Mouse (Mus musculus): ENCODE data around the gene Sgcd.
A peak's percentile ranks its signal among the peaks of the same experiment; 100 is the strongest.

Gene Sgcd

DNA sequence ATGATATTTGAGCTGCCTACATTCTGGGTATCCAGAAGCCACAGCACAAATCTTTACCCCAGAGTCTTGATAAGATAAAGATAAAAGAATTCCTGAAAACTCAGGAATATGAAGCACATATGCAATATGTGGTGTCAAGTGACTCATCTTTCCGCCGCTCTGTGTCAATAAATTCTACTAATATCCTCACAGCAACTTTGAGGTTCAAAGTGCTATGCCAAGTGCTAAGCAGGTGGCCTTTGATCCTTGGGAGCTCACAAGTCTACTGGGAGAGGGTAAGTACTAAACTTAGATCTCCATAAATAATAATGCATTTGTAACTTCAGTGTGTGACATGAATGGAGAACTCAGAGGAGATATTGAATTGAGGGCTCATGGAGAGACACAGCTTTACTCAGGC lies 848.9 kb downstream of the Sgcd start:
- DNase-seq (ENCODE audit: low read depth, low spot score) = no peak

DNA sequence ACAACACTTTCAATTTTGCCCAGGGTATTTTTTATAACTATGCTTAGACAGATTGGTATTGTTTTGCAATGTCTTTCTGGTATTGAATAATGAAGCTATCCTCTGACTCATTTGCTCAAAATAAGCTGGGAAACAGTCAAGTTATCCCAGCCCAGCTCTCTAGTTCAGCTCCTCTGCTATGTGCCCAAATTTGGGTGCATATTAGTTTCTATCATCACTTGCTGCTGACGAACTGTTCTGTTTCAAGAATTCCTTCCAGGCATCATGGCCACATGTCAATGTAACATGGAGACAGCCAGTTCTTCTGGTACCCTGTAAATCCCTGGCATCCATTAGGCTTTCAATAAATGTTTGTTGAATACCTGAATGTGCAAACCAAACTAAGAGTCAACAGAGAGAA lies 849.5 kb downstream of the Sgcd start:
- no peak for DNase-seq (ENCODE audit: low read depth, low spot score)

DNA sequence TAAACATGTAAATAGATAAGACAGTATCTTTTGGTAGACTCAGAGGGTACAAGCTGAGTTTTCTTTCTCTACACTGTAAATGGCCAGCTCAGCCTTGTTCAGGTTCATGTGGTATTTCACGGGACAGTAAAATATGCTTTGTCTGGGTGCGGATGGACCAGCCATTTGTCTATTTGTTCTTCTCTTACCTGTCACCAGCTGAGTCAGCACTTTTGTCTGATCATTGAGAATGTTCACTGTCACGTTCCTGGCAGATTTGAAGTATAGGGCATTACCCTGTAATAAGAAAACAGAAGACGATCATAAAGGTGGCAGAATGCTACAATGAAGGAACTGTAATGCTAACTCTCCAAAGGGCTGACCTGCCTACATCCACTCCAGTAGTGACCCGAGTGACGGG lies 856.4 kb downstream of the Sgcd start:
- DNase-seq (ENCODE audit: low read depth, low spot score) = no peak

DNA sequence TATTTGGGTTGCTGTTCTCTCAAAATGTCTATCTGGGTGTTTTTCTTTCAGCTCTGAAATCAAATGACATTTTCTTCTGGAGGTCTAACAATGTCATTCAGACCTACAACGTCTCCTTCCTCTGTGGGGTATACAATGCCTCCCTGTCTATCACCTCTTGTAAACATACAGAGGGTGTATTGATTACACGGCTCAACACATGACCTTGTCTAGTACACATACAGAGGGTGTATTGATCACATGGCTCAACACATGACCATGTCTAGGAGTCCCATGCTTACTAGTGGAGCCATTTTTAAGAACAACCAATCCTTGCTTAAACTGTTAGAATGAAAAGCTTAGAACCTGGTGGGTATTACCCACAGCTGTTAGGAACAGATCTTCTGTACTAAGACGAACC lies 858.3 kb downstream of the Sgcd start:
- DNase-seq (ENCODE audit: low read depth, low spot score) = no peak

DNA sequence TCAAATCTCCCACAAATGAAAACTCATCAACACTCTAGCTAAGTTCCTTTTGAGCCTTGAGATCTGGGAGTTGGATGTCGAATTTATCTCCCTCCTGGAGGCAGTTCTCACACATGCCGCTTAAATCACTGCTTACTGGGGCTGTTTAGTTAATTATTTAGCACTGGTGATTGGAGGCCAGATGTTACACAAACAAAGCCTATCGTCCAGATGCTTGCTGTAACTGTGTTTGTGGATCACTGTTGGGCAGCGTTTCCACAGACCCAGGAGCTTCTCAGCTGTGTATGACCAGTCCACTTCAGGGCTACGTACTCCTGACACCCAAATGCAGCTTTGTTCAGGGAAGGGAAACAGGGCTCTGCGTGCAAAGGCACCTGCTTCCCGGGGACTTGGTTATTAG lies 858.8 kb downstream of the Sgcd start:
- no peak for DNase-seq (ENCODE audit: low read depth, low spot score)

DNA sequence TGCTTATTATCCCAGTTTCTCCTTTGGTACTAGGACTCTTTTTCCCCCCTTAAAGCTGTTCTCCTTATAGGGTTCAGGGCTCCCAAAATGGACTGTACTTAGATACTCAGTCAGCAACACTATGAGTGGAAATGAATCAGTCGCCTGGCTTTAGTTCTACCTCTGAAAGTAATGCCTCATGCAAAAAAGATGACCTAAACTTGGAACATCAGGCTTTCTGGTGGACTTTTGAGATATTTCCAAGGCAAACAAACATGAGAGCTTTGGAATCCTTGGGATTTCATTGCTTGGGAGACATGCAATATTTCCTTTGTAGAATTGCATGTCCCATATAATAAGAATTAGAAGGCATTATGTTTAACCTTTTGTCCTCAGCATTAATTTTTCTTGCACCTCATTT lies 859.6 kb downstream of the Sgcd start:
- DNase-seq (ENCODE audit: low read depth, low spot score) = no peak

DNA sequence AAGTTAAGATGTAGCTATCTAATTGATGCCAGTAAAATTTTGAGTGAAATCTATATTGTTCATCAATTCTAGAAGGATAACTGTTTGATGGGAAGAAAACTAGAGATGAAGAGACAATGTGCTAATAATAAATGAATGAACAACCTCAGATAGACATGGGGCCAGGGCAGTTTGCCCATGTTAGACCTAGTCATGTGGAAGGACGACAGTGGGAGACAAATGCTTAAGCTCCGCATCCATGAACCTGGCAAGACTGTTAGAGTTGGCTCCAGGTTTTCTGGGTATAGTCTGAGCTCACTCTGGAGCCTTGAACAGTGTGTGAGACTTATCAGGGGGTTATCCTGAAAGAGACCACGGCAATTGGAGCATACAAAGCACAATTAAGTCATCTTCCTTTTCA lies 860.4 kb downstream of the Sgcd start:
- no peak for DNase-seq (ENCODE audit: low read depth, low spot score)

DNA sequence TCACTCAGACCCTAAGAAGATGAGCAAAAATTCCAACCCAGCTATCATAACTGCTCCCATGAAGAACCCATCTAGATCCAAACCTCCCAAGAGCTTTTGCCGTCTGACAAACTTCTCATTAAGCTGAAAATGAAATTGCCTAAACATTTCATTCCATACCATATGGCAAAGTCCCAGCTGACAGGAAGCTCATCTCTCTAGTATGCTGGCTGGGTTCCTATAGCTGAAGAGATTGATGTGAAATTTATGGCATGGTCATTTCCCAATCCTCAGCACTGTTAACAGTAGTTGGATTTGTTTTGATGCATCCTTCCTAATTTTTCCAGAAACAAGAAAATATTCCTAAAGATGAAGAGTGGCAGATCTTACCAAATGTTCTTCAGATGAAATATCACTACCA lies 867.9 kb downstream of the Sgcd start:
- no peak for DNase-seq (ENCODE audit: low read depth, low spot score)

DNA sequence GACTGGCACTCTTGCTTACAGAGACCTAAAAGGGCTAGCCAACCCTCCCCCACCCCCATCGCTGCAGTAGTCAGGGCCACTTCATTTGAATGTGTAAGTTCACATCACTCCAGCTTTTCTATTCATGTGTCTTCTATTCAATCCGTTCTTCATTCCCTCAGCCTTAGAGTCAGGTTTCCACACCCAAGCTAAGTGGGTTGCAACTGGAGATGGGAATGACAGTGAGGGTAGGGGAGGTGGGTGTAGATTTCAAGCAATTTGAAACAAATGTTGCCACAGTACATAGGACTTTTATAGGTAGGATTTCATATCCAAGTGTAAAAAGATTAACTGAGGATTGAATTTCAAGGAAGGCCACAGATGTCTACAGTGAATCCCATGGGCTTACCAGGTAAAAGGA lies 870.9 kb downstream of the Sgcd start:
- DNase-seq (ENCODE audit: low read depth, low spot score) = no peak

DNA sequence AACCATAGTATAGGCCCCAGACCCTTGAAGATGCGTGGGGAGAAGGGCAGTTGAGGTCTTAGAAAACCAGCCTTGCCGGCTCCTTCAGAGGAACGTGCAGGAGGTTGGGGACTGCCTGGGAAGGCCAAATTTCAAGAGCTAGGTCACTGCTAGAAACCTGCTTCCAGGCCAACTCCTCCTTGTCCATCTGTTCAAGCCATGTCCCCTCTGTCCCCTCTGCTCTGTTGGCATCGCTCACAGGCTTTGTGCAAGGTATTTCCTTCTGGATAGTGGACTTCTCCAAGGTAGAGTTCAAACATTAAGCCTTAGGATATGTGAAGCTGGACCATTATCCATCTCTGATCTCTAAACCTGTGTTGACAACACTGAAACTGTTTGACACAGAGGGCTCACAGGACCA lies 874.4 kb downstream of the Sgcd start:
- DNase-seq (ENCODE audit: low read depth, low spot score) = no peak

DNA sequence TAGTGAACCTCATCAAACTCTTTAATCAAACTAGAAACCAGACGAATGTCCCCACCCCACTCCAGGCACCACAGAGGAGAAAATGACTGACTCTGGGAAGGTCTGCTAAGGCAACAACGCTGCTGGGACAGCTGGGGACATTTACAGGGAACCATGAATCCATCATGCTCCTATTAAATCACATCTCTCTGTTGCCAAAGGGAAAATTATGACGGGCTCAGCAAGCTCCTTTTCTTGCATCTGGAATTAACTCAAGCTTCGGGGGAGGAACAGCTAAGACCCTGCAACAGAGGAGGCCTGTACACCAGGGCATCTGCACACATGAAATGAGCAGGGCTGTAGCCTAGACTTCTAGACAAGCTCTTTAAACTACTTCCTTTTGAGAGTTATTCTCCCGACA lies 875.7 kb downstream of the Sgcd start:
- no peak for DNase-seq (ENCODE audit: low read depth, low spot score)

DNA sequence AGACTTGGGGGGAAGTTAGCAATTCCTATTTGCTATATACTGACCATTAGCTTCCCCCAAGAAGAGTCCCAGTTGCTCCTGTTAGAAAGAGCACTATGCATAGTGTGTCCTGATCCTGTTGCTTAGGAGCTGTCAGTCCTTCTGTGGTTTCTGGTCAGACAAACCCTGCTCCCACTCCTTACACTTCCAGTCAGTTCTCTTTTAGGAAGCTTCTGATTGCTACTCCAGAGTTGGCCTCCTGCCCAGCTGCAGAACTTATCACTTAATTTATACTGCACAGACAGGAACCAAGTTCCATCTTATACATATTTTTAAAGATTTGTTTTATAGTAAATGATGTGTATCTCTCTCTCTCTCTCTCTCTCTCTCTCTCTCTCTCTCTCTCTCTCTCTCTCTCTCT lies 878.5 kb downstream of the Sgcd start:
- no peak for DNase-seq (ENCODE audit: low read depth, low spot score)

DNA sequence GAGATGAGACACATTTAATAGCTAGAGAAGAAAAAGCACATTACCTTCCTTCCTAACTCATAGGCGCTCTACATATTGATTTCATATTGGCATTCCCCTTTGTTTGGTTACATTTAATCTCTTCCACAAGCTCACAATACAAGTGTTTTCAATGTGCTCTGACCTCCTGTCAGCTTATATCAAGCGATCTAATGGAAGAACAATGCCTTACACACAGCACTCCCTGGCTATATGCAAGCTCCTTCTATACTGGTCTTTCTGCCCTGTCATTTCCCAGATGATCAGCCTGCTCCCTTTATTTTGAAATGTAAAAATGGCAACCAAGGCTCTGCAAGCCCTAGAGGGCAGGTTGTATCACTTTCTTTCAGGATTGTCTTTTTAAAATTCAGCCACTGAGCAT lies 881.1 kb downstream of the Sgcd start:
- DNase-seq (ENCODE audit: low read depth, low spot score) = no peak

DNA sequence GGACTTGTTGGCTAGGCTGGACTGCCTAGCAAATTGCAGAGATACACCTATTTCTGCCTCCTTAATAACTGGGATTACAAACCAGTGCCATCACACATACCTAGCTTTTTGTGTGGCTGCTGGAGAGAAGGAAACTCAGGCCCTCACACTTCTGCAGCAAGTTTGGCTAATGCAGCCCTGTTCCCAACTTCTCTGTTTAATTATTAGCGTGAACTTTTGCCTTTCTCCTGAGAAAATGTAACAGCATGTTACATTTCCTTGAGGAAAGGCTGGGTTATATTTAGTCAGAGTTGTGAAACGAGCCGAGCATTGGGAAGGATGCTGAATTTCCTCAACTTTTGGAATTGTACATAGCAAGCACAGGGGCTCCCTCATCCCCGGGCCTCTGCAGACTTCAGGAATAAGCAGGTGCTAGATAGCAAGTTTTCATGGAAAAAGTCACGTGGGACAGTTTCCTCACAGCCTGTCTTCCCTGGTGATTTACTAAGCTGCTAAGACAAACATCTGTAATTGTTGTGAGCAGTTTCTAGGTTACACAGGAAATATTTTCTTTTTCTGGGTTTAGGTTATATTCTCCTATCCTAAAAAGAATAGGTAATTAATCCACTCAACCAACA lies 895.4 kb downstream of the Sgcd start:
- DNase-seq (ENCODE audit: low read depth, low spot score) = no peak

DNA sequence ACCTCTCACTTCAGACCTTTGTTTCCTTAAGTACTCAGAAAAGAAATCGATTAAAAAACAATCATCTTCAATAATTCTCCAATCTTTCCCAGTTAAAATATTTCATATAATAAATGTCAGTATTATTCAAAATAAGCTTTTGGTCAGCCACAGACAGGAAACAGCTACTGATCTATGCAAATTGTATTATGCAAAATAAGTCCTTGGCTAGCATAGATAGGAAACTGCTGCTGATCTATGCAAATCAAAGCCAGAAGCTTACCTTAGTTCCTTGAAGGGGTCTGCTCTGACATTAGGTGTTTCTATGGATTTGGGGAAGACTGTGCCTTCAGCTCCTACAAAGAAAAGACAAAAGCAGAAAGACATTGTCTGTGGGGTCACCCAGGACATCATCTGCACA lies 906.3 kb downstream of the Sgcd start:
- no peak for DNase-seq (ENCODE audit: low read depth, low spot score)

DNA sequence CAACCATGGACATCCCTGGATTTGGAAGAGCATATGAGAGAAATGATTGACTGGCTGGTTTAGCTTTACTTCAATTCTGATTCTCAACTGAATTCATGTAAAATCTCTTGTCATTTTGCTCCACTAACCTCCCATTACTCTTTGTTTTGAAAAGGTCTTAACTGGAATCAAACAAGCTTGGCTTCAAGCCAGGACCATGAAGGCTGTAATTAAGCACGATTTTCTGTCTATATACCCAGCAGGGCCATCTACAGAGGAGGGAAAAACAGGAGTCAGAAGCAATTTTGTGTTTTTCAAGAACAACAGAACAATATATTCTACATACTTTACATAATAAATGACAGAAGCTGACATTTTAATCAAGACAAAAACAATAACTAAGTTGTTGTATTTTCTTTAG lies 915.2 kb downstream of the Sgcd start:
- no peak for DNase-seq (ENCODE audit: low read depth, low spot score)

DNA sequence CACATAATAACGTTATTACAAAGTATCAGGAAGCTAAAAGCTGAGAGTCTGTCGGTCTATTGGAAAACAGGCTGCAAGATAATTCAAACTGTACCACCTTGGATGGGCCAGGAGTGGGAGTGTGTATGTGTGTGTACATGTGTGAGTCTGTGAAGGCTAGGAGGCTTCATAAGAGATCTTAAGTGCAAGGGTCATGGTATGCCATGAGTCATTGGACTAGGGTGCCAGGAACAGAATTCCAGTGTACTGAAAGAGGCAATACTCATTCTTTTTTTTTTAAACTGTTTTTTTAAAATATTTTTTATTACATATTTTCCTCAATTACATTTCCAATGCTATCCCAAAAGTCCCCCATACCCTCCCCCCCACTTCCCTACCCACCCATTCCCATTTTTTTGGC lies 917.6 kb downstream of the Sgcd start:
- no peak for DNase-seq (ENCODE audit: low read depth, low spot score)

DNA sequence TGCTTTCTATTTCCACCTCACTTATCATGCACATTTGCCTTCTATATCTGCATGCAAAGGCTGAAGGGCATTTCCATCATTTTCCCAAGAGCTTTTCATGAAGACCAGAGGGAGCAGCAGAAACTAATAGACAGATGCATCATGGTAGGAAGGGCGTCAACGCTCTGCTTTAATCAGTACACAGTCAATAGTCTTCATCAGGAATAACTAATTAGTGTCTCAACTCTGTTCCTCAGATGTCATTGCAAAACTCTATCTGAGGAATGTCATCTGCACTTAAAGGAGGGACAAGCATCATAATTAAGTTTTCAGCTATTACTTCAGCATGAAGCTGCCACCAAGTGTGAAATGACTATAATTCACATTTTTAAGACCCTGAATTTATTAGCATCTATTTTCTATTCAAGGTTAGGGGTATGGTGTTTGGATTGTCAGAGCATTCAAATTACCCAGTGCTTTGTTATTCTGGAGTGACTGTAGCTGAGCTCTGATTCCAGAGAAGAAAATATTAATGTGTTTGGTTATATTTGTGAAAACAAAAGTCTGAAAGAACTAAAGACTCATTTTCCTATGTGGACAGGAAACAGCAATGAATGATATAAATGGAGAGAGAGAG lies 918.9 kb downstream of the Sgcd start:
- no peak for DNase-seq (ENCODE audit: low read depth, low spot score)

DNA sequence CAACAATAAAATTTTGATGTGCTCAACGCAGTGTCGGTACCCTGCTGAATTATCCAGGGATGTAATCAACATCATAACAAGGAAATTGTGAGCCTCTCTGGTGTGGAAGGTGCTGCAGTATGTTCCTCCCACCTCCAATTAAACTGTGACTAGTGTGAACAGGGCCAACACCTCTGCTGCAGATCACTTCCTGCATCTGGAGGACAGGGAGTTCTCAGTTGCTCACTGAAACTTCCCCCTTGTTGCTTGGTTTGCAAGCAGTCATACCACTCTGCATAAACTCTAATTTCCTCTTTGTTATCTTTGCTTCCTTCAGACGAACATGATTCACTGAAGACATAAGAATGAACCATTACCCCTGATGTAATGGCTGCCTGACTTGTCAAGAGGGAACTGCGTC lies 925.1 kb downstream of the Sgcd start:
- DNase-seq (ENCODE audit: low read depth, low spot score) = no peak

DNA sequence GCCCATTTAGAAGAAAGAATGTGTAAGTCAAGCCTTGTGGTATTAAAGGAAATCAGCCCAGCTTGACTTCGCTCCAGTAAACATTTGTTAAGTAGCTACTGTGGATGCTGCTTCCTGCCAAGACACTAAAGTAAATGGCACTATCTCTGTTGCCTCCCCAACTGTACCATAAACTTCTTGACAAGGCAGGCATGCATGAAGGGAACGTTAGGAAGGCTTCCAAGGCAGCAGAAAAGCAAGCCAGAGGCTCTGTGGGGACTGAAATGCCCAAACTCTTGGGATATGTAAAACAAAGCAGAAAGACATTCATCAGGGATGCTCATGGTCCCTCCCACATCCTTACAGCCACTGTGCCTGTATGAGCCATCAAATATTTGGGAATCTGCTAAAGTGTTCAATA lies 938.4 kb downstream of the Sgcd start:
- peak; percentile 1 for DNase-seq (ENCODE audit: low read depth, low spot score)

DNA sequence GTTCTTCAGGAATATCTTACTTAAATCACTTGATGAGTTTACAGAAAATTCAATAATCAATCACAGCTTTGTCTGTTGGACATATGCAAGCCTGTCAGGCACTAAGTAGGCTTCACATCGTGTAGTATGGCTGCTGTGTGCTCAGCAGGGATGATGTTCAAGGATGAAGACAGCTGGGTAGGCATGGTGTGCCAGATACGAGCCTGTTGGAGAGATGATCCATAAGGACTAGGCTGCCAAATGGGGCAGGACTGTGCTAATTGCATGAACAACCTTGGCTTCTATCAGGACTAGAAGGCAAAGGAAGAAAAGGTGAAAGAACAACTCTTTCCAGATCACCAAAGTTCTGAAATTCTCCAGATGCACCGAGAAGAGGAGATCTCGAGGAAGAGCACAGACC lies 939.0 kb downstream of the Sgcd start:
- no peak for DNase-seq (ENCODE audit: low read depth, low spot score)

DNA sequence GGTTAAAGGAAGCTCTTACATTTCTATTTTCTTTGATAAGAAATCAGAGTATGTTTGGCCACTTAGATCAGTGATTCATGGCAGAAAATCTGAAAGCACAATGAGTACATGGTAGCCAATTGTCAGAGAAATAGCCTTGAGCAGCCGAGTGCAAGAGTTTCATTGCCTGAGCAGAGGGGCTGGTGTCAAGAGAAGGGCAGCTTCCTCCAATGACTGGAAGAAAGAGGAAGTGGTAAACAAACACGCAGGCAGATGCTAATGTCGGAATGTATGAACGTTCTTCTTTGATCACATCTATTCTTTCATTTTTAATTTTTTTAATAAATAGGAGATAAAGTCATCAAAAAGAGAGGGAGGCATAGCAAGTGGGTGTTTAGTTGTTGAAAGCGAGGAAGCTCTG lies 956.5 kb downstream of the Sgcd start:
- DNase-seq (ENCODE audit: low read depth, low spot score) = no peak

DNA sequence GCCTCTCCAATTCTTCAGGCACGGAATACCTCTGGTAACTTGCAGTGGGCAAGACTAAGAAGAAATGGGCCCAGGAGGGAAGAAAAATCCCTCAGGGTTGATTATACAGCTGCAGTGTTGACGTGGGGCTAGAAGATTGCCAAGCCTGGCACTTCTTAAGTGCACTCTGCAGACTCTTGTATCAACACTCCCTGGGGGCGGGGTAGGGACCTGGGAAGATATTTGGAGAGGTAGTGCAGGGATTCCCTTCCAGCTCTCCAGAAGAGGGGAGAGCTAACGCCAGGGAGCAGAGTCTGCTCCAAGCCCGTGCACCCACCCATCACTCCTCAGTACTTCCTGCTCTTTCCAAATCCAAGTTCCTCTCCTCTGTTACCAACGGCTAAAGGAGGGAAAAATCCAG lies 967.9 kb downstream of the Sgcd start:
- no peak for DNase-seq (ENCODE audit: low read depth, low spot score)

DNA sequence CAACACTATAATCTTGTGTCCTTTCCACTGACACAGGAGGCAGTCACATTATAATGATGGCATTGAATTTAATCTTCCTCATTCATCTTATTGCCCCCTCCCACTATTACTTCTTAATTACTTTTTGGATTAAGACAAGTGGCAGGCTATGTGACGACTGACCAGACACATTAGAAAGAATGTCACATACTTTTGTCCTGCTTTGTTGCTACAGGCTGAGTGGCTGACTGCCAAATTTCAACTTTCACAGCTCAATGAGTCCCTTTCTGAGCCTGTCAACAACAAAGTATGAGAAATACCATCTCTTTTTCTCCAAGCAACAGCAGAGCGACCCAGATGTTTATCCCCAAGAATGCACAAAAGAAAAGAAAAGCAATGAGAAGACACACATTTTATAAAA lies 970.6 kb downstream of the Sgcd start:
- DNase-seq (ENCODE audit: low read depth, low spot score) = no peak

Measured in R1 (cell line).